Mouse (Mus musculus) left cerebral cortex, postnatal 14 days (tissue): Measurements from ENCODE around the gene 1700029H14Rik. TPM values are rescaled to one million over a fixed set of nuclear protein-coding genes. Genes with fewer than 3 reads are reported as not detected.

Source experiments
- DNase-seq, 2 experiments: peaks; one replicate each; pipeline ENCODE4 v3.0.0; 2021 to 2022; ENCODE audit warnings: low spot score in 2 of 2, mixed read lengths in 1 of 2
- intact Hi-C: fragments of 180-260 bp; cut with DNase I; formaldehyde crosslinking; loops from one replicate; pipeline ENCODE4 v1.15.1; 2025
- total RNA-seq, 2 experiments: library from RNA; stranded (reverse); gene quantifications; 2 replicates each; pipeline ENCODE4 v1.2.3; 2021

The 1700029H14Rik gene
- total RNA-seq, 2 experiments from 2014 or later = not detected

DNA sequence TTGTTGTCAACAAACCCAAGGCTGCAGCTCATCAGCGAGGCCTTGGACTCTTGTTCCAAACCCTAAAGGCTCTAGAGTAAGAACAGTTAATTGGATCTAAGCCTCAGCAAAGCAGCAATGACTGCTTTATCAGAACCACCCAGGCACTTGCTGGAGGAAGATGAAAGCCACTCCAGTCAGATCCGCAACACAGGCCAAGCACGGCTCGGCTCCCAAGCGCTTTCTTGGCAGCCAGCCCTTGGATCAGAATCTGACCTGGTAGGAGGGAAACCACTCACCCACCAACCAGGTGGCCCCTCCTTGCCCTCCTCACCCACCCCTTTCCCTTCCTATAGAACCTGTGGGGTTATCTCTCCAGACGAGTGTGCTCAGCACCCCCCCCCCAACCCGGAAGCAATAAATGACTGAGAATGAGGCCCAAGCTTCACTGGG is 46.2 kb downstream of the 1700029H14Rik start:
- no peak for DNase-seq
- intact Hi-C loops = no loop called here

DNA sequence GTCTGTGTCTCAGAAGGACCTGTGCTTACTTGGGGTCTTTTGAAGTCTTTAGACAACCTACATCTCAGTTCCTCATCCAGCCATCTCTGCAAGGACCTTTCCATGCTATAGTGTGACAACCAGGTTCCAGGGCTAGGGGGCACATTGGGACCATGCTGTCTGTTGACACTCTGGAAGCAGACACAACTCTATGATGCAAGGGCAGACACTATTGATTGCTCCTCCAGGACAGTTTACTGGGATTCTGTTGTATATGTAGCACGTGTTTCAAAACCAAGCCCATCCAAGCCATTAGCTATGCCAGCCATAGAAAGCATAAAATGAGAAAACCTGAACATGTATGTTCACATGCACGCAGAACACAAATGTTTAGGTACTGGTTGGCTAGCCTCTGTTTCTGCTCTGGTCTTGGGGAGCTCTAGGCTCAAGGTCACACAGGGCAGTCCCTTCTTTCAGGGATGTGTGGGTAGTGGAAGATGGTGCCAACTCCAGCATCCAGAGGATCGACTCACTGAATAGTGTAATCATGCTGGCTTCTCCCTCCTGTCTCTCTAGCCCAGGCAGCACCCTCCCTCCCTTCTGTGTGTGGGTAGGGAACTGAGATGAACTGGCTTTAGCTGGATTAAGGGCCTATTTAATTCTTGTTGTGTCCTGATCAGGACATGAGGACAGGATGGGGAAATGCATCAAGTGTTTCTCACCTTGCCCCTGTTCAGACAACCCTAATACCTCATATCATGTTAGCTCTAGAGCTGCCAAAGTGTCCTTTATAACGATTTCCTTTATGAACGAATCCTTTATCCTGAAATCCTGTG is 48.5 kb downstream of the 1700029H14Rik start:
- DNase-seq = no peak
- intact Hi-C loops = no loop called here

DNA sequence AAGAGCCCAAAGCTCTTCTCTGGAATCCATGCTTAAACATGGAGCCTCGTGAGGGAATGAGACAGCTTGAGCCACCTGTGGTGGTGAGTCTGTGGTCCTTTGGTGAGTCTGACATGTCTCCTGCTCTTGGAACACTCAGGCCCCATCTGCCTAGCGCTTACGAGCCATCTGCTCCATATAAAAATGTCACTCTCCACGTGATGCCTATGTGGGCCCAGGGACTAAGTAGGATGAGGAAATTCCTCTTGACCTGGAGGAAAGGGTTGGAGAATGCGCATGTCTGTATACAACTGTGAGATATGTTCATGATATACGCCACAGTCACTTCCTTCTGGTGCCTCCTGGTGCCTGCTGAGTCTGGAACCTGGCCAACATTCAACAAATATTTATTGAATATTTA is 49.6 kb downstream of the 1700029H14Rik start:
- DNase-seq = no peak
- intact Hi-C loops = no loop called here

DNA sequence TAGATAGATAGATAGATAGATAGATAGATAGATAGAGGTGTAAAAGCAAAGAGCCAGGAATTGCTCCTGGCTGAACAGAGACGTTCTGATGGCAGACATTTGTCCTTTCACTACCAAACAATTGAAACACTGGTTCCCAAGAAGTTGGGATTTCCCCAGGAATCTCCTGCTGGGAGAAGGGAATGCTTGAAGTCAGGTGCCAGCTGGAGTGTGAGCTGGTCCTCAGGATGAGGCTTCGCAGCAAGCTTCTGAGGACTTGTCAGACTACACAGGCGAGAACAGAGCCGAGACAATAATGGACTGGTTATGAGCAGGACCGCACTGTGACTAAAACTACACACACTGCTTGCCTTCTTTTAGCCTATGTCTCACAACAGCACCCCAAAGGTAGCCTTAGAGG is 50.2 kb downstream of the 1700029H14Rik start:
- intact Hi-C loops = no loop called here
- DNase-seq = no peak

DNA sequence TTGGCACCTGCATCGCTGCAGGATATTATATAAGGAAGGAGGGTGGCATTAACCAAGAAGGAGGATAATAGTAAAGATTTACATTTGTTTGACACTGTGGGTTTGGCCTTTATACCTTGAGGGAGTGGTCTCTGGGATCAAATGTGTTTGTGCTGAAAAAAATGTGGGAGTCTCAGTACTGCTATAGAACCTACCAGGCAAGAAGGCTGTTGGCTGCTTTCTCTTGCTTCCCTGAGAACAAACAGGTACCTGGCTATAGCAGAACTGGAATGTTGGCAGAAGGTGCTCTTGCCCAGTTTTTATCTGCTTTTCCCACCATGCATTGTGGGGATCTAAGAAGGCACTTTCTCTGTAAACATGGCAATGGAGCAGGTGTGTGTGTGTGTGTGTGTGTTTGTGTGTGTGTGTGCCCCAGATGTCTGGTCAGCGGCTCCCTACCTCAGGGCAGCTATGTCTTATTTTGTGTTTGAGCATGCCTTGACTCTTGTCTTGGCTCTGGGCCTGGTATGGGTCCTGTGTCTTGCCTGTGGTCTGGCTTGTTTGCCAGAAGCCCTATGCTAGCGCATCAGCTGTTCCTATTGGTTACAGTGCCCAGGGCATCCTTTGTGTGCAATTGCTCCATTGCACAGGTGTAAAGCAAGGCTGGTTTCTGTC is 54.9 kb downstream of the 1700029H14Rik start:
- no peak for DNase-seq
- intact Hi-C loops = no loop called here

GRCm38 (mm10) chr8:13506849-13507248 is 55.4 kb downstream of the 1700029H14Rik start:
- intact Hi-C loops = no loop called here
- DNase-seq = no peak

DNA sequence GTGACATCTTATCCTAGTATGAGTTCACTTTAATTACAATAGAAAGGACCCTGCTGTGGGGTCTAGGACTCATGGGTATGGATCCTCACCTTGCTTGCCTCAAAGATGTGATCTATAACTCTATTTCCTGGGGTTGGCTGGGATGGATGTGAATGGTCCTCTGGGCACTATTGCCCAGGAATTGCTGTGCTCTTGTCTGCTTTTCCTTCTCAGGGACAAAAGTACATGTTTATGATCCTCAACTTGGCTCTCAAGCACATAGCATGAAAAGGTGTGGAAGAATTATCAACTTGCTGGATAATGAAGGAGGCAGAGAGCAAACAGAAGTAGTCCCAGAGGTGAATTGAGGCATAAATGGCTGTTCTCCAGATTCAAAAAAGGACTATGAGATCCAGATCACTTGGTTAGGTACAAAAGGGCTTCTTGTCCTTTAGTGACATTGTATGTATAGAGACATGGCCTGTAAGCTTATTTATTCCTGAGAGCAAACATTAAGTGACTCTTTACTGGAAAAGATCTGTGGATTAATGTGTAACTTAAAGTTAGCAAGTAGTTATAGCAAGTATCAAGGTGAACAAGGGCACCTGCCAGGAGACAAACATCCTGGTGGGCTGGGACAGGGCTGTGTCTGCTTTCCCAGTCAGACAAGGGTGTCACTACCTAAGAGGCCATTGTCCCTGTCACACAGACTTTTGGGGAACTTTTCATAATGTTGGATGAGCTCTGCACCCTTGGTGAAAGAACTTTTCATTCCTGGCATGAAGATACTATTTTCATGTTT is 57.2 kb downstream of the 1700029H14Rik start:
- DNase-seq = no peak
- intact Hi-C loops = no loop called here

- intact Hi-C loops = no loop called here
Measured at GRCm38 (mm10) chr8:13503936-13504606, 58.2 kb downstream of the 1700029H14Rik start.

GRCm38 (mm10) chr8:13501221-13501620 is 61.0 kb downstream of the 1700029H14Rik start:
- intact Hi-C loops = no loop called here
- no peak for DNase-seq

More at GRCm38 (mm10) chr8:13503936-13504606, 58.2 kb downstream of the 1700029H14Rik start:
- DNase-seq = no peak

Other genes with a start within 250 kb of the 1700029H14Rik start
- gene Tfdp1, start 223.7 kb downstream of the 1700029H14Rik start, total RNA-seq = 10 to 100 TPM; 59.4 to 65.9 TPM
- gene Atp4b, start 165.6 kb downstream of the 1700029H14Rik start, total RNA-seq = not detected
- not detected for gene Grk1, start 157.4 kb downstream of the 1700029H14Rik start, total RNA-seq
- gene Tmem255b, start 127.3 kb downstream of the 1700029H14Rik start, total RNA-seq = 1 to 10 TPM; 4.9 to 8.2 TPM
- 100 to 1,000 TPM; 115 to 126 TPM for gene Gas6, start 68.0 kb downstream of the 1700029H14Rik start, total RNA-seq
- gene Rasa3, start 115.1 kb upstream of the 1700029H14Rik start, total RNA-seq = 10 to 100 TPM; 61.2 to 61.6 TPM
- 1 to 10 TPM in 1 of 2 experiments, under 1 TPM in 1; 0.79 to 1.7 TPM for gene Cfap97d2, start 143.4 kb upstream of the 1700029H14Rik start, total RNA-seq
- 10 to 100 TPM; 54.2 to 57.4 TPM for gene Cdc16, start 195.2 kb upstream of the 1700029H14Rik start, total RNA-seq
- 10 to 100 TPM; 37.2 to 38.0 TPM for gene Upf3a, start 223.2 kb upstream of the 1700029H14Rik start, total RNA-seq